Mouse (Mus musculus) liver, adult 2 months (tissue): ENCODE data around the gene Wbp2.

ENCODE experiments used
- CTCF ChIP-seq: fragments of 200-500 bp; IDR thresholded peaks from 2 replicates; pipeline ENCODE4 v1.5.1; 2011; ENCODE audit warnings: low read depth, low read length, control low read depth
- POLR2A ChIP-seq: fragments of 200-500 bp; IDR thresholded peaks from 2 replicates; pipeline ENCODE4 v1.6.1; 2011; ENCODE audit warnings: low read length, control low read depth; ENCODE audit not compliant: insufficient read depth; ENCODE audit errors: extremely low read depth

DNA sequence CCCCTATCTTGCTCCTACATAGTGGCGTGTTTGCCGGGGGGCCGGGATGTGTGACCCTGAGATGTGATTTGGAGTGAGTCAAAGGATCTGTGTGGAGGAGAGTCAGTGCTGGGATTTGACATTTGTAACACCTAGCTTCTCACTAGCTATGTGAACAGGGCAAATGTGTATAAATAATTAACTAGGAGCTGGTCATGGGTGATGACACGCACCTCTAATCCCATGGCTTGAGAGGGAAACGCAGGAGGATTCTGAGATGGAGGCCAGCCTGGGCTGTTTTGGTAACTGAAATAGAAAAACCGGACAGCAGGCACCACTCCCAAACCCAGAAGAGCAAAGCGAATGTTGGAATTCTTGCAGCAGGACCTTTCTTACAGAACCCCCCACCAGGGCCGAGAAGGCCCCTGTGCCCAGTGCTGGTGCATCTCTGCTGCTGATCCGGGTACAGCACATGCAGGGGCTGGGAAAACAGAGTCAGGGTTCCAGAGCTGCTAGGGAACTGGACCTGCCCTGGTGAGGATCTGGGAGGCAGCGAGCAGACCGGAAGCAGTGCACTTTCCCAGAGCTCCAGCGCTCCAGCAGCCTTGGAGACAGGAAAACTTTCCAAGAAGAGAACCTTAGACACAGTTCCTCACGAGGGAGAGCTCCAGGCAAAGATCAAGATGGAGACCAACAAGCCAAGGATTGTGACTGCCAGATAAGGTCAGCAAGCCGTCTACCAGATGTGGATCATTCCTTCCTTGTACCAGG is 12.1 kb upstream of the Wbp2 start:
- no peak for TF ChIP-seq CTCF
- TF ChIP-seq POLR2A: no peak
